Comparison of ENCODE assay signal across 29 mouse cellular contexts in the genomic region with DNA sequence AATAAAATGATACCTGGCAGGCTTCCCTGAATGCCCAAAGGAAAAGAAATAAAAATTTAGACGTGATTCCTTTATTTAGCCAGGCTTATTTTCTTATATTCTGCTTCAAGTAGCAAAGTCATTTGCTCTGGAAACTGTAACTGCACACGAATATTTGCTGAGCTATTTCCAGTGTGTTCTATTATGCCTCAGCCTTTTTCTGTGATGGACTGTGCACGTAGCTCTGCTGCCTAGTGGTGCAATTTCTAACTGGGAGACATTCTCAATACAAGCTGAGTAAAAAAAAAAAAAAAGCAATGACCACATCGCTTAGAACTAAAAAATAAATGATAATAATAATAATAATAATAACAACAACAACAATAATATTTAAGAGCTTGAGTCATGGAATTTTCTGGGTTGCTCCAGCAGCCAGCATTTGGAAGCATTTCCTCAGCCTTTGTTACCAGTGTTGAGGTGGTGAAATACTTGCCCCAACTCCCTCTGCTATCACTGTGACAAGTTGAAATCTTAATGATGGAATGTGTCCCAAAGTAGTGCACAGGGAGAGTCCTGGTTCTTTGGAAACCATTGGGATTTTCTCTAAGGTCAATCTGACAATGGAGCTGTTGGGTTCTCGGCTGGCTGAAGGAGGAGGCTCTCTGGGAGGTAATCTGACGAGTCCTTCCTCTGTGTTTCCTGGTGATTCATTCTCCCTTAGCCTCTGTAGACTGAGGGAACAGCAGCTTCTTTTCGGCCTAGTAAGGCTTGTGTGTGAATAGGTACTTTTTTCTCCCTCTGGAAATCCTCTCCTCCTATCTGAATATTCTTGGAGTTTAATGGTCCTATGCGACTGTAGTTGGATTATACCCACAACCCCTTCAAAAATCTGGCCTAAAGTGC.
DNase-seq lines count a peak whose midpoint lies in the region; ATAC-seq and TF ChIP-seq lines count a peak whose summit lies in the region.
"Had no signal": no experiment of that assay in that cellular context is flagged by ENCODE, and none has a peak within 500 bp of the region (broad histone marks: within the 10 kb centered on the region; RNA-seq: fewer than 3 reads in every experiment).

No protein-coding gene starts in this region.

- ATAC-seq in frontal cortex, adult (ENCODE audit: low TSS enrichment): peak; percentile 63; the same call in 1 of the 2 replicates
- ATAC-seq in heart, embryonic 12.5 days (ENCODE audit: insufficient number of reproducible peaks, low FRiP score): no peak
- no peak for ATAC-seq in midbrain, postnatal 0 days (ENCODE audit: low FRiP score)
- no peak for ATAC-seq in midbrain, embryonic 15.5 days (replicated peaks)
- ATAC-seq in kidney, embryonic 14.5 days (ENCODE audit: low FRiP score, low TSS enrichment): no peak
- ATAC-seq: CD4-positive, CD25-positive, alpha-beta regulatory T cell, adult 4 months; forebrain, embryonic 13.5 days; inflammation-experienced regulatory T-cells, adult 6 months; lung, postnatal 0 days; midbrain, embryonic 16.5 days had no signal

- no peak overlapping the region for H3K4me2 ChIP-seq in heart, embryonic 12.5 days
- no peak overlapping the region for H3K4me2 ChIP-seq in midbrain, postnatal 0 days (ENCODE audit: low read depth, low read length, poor library complexity, severe bottlenecking)
- no peak overlapping the region for H3K4me2 ChIP-seq in midbrain, embryonic 15.5 days
- H3K4me2 ChIP-seq in kidney, embryonic 14.5 days (replicated peaks; ENCODE audit: low read depth, low read length): no peak overlapping the region
- H3K4me2 ChIP-seq: forebrain, embryonic 13.5 days; heart, embryonic 13.5 days; hindbrain, embryonic 15.5 days; kidney, embryonic 15.5 days; limb, embryonic 15.5 days; liver, embryonic 13.5 days; neural tube, embryonic 12.5 days had no signal

- 59% methylated on average over 8 of the region's 8 CpGs for WGBS in heart, embryonic 12.5 days
- 56% methylated on average over 8 of the region's 8 CpGs for WGBS in midbrain, postnatal 0 days
- WGBS in midbrain, embryonic 15.5 days: 67% methylated on average over 8 of the region's 8 CpGs
- WGBS in olfactory bulb, adult 2 months: 43% methylated on average over 8 of the region's 8 CpGs
- WGBS in kidney, embryonic 14.5 days: 83% methylated on average over 8 of the region's 8 CpGs

- H3K27me3 ChIP-seq in heart, embryonic 12.5 days (replicated peaks): no peaks in the 10 kb centered on the region
- H3K27me3 ChIP-seq in midbrain, postnatal 0 days (ENCODE audit: insufficient read depth, low read length): no peaks in the 10 kb centered on the region
- H3K27me3 ChIP-seq in midbrain, embryonic 15.5 days (replicated peaks): no peaks in the 10 kb centered on the region
- no peaks in the 10 kb centered on the region for H3K27me3 ChIP-seq in kidney, embryonic 14.5 days (ENCODE audit: control insufficient read depth, insufficient read depth, low read length)
- H3K27me3 ChIP-seq: forebrain, embryonic 13.5 days; heart, embryonic 13.5 days; hindbrain, embryonic 15.5 days; kidney, embryonic 15.5 days; limb, embryonic 15.5 days; liver, embryonic 13.5 days; neural tube, embryonic 12.5 days had no signal

- no peaks in the 10 kb centered on the region for H3K36me3 ChIP-seq in heart, embryonic 12.5 days
- H3K36me3 ChIP-seq in midbrain, postnatal 0 days (ENCODE audit: insufficient read depth, low read length): no peaks in the 10 kb centered on the region
- no peaks in the 10 kb centered on the region for H3K36me3 ChIP-seq in midbrain, embryonic 15.5 days (replicated peaks)
- H3K36me3 ChIP-seq in kidney, embryonic 14.5 days (ENCODE audit: control insufficient read depth, insufficient read depth, low read length): no peaks in the 10 kb centered on the region
- H3K36me3 ChIP-seq: heart, embryonic 13.5 days; hindbrain, embryonic 15.5 days; kidney, embryonic 15.5 days; limb, embryonic 10.5 days; limb, embryonic 15.5 days; liver, embryonic 13.5 days; neural tube, embryonic 12.5 days had no signal

- no peak overlapping the region for H3K27ac ChIP-seq in heart, embryonic 12.5 days (ENCODE audit: poor library complexity, severe bottlenecking)
- H3K27ac ChIP-seq in midbrain, postnatal 0 days (ENCODE audit: low read depth, low read length): no peak overlapping the region
- H3K27ac ChIP-seq in midbrain, embryonic 15.5 days: no peak overlapping the region
- peak overlapping the region; percentile 71 for H3K27ac ChIP-seq in olfactory bulb, adult 2 months (ENCODE audit: insufficient read depth, low read depth, low read length)
- H3K27ac ChIP-seq in kidney, embryonic 14.5 days (ENCODE audit: low read depth, low read length): no peak overlapping the region
- H3K27ac ChIP-seq: forebrain, embryonic 13.5 days; heart, embryonic 13.5 days; hindbrain, embryonic 15.5 days; kidney, embryonic 15.5 days; limb, embryonic 10.5 days; limb, embryonic 15.5 days; liver, embryonic 13.5 days; neural tube, embryonic 12.5 days had no signal

- H3K9ac ChIP-seq in heart, embryonic 12.5 days: no peak overlapping the region
- no peak overlapping the region for H3K9ac ChIP-seq in midbrain, postnatal 0 days (replicated peaks; ENCODE audit: low read length, poor library complexity, severe bottlenecking)
- H3K9ac ChIP-seq in midbrain, embryonic 15.5 days: no peak overlapping the region
- H3K9ac ChIP-seq in kidney, embryonic 14.5 days (ENCODE audit: low read depth, low read length): no peak overlapping the region
- H3K9ac ChIP-seq: forebrain, embryonic 13.5 days; heart, embryonic 13.5 days; hindbrain, embryonic 15.5 days; kidney, embryonic 15.5 days; limb, embryonic 15.5 days; liver, embryonic 13.5 days; neural tube, embryonic 12.5 days had no signal

- no peak for DNase-seq in frontal cortex, postnatal 10 days (ENCODE audit: low spot score in 2 of 2)
- peak; percentile 31 to 47 for DNase-seq in heart, adult 9 months (ENCODE audit: low spot score in 2 of 2)
- DNase-seq in midbrain, postnatal 0 days (ENCODE audit: low spot score): no peak
- DNase-seq: adrenal gland, adult 8-10 months; cerebellum, adult 2 months; cerebellum, postnatal 25 days; gastrocnemius, postnatal 25 days; kidney, adult 11 months; kidney, postnatal 25 days; liver, embryonic 13.5 days; lung, postnatal 4 days; thymus, postnatal 4 days had no signal

- no peaks in the 10 kb centered on the region for H3K9me3 ChIP-seq in heart, embryonic 12.5 days (replicated peaks)
- H3K9me3 ChIP-seq in midbrain, postnatal 0 days (ENCODE audit: low read length): no peaks in the 10 kb centered on the region
- H3K9me3 ChIP-seq in midbrain, embryonic 15.5 days: no peaks in the 10 kb centered on the region
- H3K9me3 ChIP-seq in kidney, embryonic 14.5 days (ENCODE audit: control insufficient read depth, low read length): no peaks in the 10 kb centered on the region
- H3K9me3 ChIP-seq: forebrain, embryonic 13.5 days; heart, embryonic 13.5 days; hindbrain, embryonic 15.5 days; kidney, embryonic 15.5 days; limb, embryonic 10.5 days; limb, embryonic 15.5 days; liver, embryonic 13.5 days; neural tube, embryonic 12.5 days had no signal

- H3K4me1 ChIP-seq in heart, embryonic 12.5 days (replicated peaks): peaks cover 6% of the 10 kb centered on the region; the same call in 1 of the 2 replicates
- H3K4me1 ChIP-seq in midbrain, postnatal 0 days (ENCODE audit: insufficient read depth, low read length): no peaks in the 10 kb centered on the region
- no peaks in the 10 kb centered on the region for H3K4me1 ChIP-seq in midbrain, embryonic 15.5 days
- peaks cover 2% of the 10 kb centered on the region; the same call in 1 of the 2 replicates for H3K4me1 ChIP-seq in olfactory bulb, adult 2 months (ENCODE audit: control insufficient read depth, insufficient read depth, low read length)
- no peaks in the 10 kb centered on the region for H3K4me1 ChIP-seq in kidney, embryonic 14.5 days (ENCODE audit: control insufficient read depth, insufficient read depth, low read length)
- H3K4me1 ChIP-seq: forebrain, embryonic 13.5 days; hindbrain, embryonic 15.5 days; kidney, embryonic 15.5 days; limb, embryonic 10.5 days; limb, embryonic 15.5 days; liver, embryonic 13.5 days; neural tube, embryonic 12.5 days had no signal

- TF ChIP-seq CTCF in midbrain, postnatal 0 days (IDR thresholded peaks at IDR 0.05): peak; percentile 27; the same call in 1 of the 2 replicates
- TF ChIP-seq CTCF in olfactory bulb, adult 2 months (IDR thresholded peaks at IDR 0.05; ENCODE audit: insufficient read depth, low read depth, low read length): no peak

- no peak overlapping the region for H3K4me3 ChIP-seq in heart, embryonic 12.5 days
- H3K4me3 ChIP-seq in midbrain, postnatal 0 days (ENCODE audit: low read depth, low read length): no peak overlapping the region
- H3K4me3 ChIP-seq in midbrain, embryonic 15.5 days: no peak overlapping the region
- H3K4me3 ChIP-seq in olfactory bulb, adult 2 months (ENCODE audit: insufficient read depth, low read depth, low read length): no peak overlapping the region
- no peak overlapping the region for H3K4me3 ChIP-seq in kidney, embryonic 14.5 days (ENCODE audit: low read length)
- H3K4me3 ChIP-seq: forebrain, embryonic 13.5 days; heart, embryonic 13.5 days; hindbrain, embryonic 15.5 days; kidney, embryonic 15.5 days; limb, embryonic 10.5 days; limb, embryonic 15.5 days; liver, embryonic 13.5 days; myocyte; neural tube, embryonic 12.5 days had no signal

- TF ChIP-seq POLR2A in olfactory bulb, adult 2 months (IDR thresholded peaks at IDR 0.05; ENCODE audit: insufficient read depth, low read depth, low read length): no peak

Comparison
In these comparisons a context has a peak if more than half of its experiments do, and no peak if none do; other contexts are left out.
1. DNase-seq: peak in heart, adult 9 months (2 of 2); none in frontal cortex, postnatal 10 days (0 of 2) and midbrain, postnatal 0 days (single experiment).